Mouse (Mus musculus) kidney, adult 2 months (tissue): ENCODE data around the gene Parp1. TPM values are rescaled to one million over a fixed set of nuclear protein-coding genes. Genes with fewer than 3 reads are reported as not detected.

Experiments used
- DNase-seq: peaks from one replicate; pipeline ENCODE4 v3.0.0; 2021
- H3K27ac ChIP-seq: fragments of 200-500 bp; 2 replicates; pipeline ENCODE4 v1.5.1; 2012; ENCODE audit warnings: low read depth, low read length, control low read depth, inconsistent platforms; ENCODE audit not compliant: insufficient read depth
- H3K27me3 ChIP-seq: fragments of 200-500 bp; replicated peaks from 2 replicates; pipeline ENCODE4 v1.6.1; 2012; ENCODE audit warnings: mild to moderate bottlenecking, moderate library complexity, low read length, inconsistent platforms; ENCODE audit not compliant: control insufficient read depth, insufficient read depth
- H3K36me3 ChIP-seq: fragments of 200-500 bp; 2 replicates; pipeline ENCODE4 v1.6.1; 2012; ENCODE audit warnings: mild to moderate bottlenecking, moderate library complexity, low read length, inconsistent platforms; ENCODE audit not compliant: control insufficient read depth, insufficient read depth
- H3K4me1 ChIP-seq: fragments of 200-500 bp; 2 replicates; pipeline ENCODE4 v1.6.1; 2011; ENCODE audit warnings: low read length; ENCODE audit not compliant: control insufficient read depth, insufficient read depth
- H3K4me3 ChIP-seq: fragments of 200-500 bp; 2 replicates; pipeline ENCODE4 v1.5.1; 2011; ENCODE audit warnings: mild to moderate bottlenecking, low read depth, low read length, control low read depth; ENCODE audit not compliant: insufficient read depth
- CTCF ChIP-seq: fragments of 200-500 bp; conservative IDR thresholded peaks from 2 replicates; pipeline ENCODE4 v1.5.1; 2011; ENCODE audit warnings: low read depth, mild to moderate bottlenecking, control low read depth, low read length, moderate library complexity, mixed read lengths; ENCODE audit not compliant: insufficient read depth, insufficient read length
- POLR2A ChIP-seq: fragments of 200-500 bp; IDR thresholded peaks from one replicate; pipeline ENCODE4 v1.6.1; 2011; ENCODE audit warnings: low read depth, low read length, control low read depth
- WGBS: fragments of 180-500 bp; shearing (Covaris S2); methylation state at CpG from one replicate; pipeline ENCODE4 v1.1.7; 2018; 5-methylcytosine and 5-hydroxymethylcytosine counted together
- polyA plus RNA-seq: library from polyadenylated mRNA; depleted of rRNA; stranded (reverse); fragments of >200 nt; gene quantifications from 2 replicates; pipeline ENCODE4 v1.2.3, GENCODE M21; 2012; rRNA removed

Parp1 gene
- polyA plus RNA-seq, 1 experiment = 24.6 TPM

- H3K27ac ChIP-seq = no peak overlapping the region
- TF ChIP-seq POLR2A (no peak), CTCF (no peak)
- no peaks in the 10 kb centered on the region for H3K36me3 ChIP-seq
- H3K27me3 ChIP-seq = no peaks in the 10 kb centered on the region
- peaks cover 5% of the 10 kb centered on the region; the same call in 1 of the 2 replicates for H3K4me1 ChIP-seq
- peak; percentile 24 for DNase-seq
- H3K4me3 ChIP-seq = no peak overlapping the region
- 76% methylated on average over 10 of the region's 10 CpGs for WGBS
These were observed 71.0 kb downstream of the Parp1 start for GRCm38 (mm10) chr1:180639416-180640401.

- Histone ChIP-seq H3K4me1 (peaks cover 5% of the 10 kb centered on the region; the same call in 1 of the 2 replicates), H3K27me3 (no peaks in the 10 kb centered on the region), H3K27ac (no peak overlapping the region), H3K4me3 (peak overlapping the region; percentile 73), H3K36me3 (no peaks in the 10 kb centered on the region)
- TF ChIP-seq POLR2A = no peak
- TF ChIP-seq CTCF = no peak
- 1% methylated on average over 56 of the region's 61 CpGs for WGBS
- DNase-seq = peak; percentile 53
These were observed 71.9 kb downstream of the Parp1 start for GRCm38 (mm10) chr1:180640605-180641125.

- no peak for TF ChIP-seq CTCF
- no peak for TF ChIP-seq POLR2A
- peak within 1 kb of the TSS; percentile 1; the same call in 1 of the 2 replicates for H3K27ac ChIP-seq
- DNase-seq = peak; percentile 94
- H3K36me3 ChIP-seq = no peaks in the 10 kb centered on the region
- peaks cover 5% of the 10 kb centered on the region; the same call in 1 of the 2 replicates for H3K4me1 ChIP-seq
- H3K4me3 ChIP-seq = peak within 1 kb of the TSS; percentile 73
- no peaks in the 10 kb centered on the region for H3K27me3 ChIP-seq
- WGBS = under 1% methylated on average over 43 of the region's 47 CpGs
These were observed 72.4 kb downstream of the Parp1 start, which contains the start of gene Lin9 for GRCm38 (mm10) chr1:180641137-180641517. Gene Lin9, plus strand, starts transcription at chr1:180641150.

- no peaks in the 10 kb centered on the region for H3K36me3 ChIP-seq
- no peaks in the 10 kb centered on the region for H3K27me3 ChIP-seq
- H3K4me1 ChIP-seq = peaks cover 5% of the 10 kb centered on the region; the same call in 1 of the 2 replicates
- WGBS = 2% methylated on average over 50 of the region's 50 CpGs
- TF ChIP-seq CTCF = no peak
- TF ChIP-seq POLR2A = no peak
- DNase-seq = no peak
- H3K27ac ChIP-seq = peak overlapping the region; percentile 1; the same call in 1 of the 2 replicates
- H3K4me3 ChIP-seq = peak overlapping the region; percentile 73
These were observed 72.9 kb downstream of the Parp1 start for GRCm38 (mm10) chr1:180641518-180642227.

GRCm38 (mm10) chr1:180642228-180642564, 73.5 kb downstream of the Parp1 start:
- Histone ChIP-seq H3K27me3 (no peaks in the 10 kb centered on the region), H3K4me3 (peak overlapping the region; percentile 73), H3K27ac (no peak overlapping the region), H3K36me3 (no peaks in the 10 kb centered on the region), H3K4me1 (peaks cover 5% of the 10 kb centered on the region; the same call in 1 of the 2 replicates)
- DNase-seq = no peak
- 69% methylated on average over 8 of the region's 8 CpGs for whole genome bisulfite sequencing
- TF ChIP-seq CTCF = no peak
- no peak for TF ChIP-seq POLR2A

Other genes with a start within 250 kb of the Parp1 start
- gene Itpkb, start 238.4 kb upstream of the Parp1 start, polyA plus RNA-seq = 14.1 and 14.9 TPM in 2 replicates
- gene Stum, start 85.4 kb upstream of the Parp1 start, polyA plus RNA-seq = 0.69 and 1.1 TPM in 2 replicates
- gene Lin9, start 72.2 kb downstream of the Parp1 start, polyA plus RNA-seq = 4.0 and 4.2 TPM in 2 replicates
- not detected in 2 replicates for gene Mixl1, start 128.1 kb downstream of the Parp1 start, polyA plus RNA-seq
- gene Acbd3, start 157.1 kb downstream of the Parp1 start, polyA plus RNA-seq = 9.6 and 12.1 TPM in 2 replicates
- gene H3f3a, start 245.0 kb downstream of the Parp1 start, polyA plus RNA-seq = 324 and 348 TPM in 2 replicates